Mouse (Mus musculus): ENCODE results near the gene Calm1.

The Calm1 gene

DNA sequence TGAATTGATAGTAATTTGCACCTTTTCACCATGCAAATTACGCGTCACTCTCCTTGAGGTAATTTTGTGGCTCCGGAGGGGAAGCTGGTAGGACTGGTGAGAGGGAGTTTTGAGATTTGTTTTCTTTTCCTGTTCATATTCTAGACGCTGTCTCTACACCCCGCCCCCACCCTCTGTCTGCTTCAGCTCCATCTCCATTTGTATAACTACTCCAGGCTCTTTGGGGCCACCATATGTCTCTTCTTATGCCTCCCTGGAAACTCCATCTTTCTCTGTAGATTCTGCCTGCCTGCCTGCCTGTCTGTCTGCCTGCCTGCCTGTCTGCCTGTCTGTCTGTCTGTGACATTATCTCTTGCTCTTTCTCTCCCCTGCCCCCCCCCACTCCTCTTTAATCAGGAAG is 26.8 kb downstream of the Calm1 start:
- DNase-seq, result no peak

DNA sequence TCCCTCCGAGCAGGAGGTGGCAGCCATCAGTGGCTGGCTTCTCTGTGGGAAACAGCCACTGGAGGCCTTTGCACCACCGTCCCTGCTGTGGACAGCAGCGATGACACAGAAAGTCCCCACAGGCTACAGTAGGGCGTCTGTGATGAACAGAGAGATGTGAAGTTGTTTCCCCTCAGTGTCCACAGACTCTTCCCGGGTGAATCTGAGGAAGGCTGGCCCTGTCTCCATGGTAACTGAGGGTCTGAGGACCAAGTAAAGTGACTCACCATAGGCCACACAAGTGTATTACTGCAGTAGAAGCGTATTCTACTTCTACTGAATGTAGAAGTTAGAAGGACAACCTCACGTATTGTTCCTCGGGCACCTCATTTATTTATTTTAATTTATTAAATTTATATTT is 27.4 kb downstream of the Calm1 start:
- no peak for DNase-seq

DNA sequence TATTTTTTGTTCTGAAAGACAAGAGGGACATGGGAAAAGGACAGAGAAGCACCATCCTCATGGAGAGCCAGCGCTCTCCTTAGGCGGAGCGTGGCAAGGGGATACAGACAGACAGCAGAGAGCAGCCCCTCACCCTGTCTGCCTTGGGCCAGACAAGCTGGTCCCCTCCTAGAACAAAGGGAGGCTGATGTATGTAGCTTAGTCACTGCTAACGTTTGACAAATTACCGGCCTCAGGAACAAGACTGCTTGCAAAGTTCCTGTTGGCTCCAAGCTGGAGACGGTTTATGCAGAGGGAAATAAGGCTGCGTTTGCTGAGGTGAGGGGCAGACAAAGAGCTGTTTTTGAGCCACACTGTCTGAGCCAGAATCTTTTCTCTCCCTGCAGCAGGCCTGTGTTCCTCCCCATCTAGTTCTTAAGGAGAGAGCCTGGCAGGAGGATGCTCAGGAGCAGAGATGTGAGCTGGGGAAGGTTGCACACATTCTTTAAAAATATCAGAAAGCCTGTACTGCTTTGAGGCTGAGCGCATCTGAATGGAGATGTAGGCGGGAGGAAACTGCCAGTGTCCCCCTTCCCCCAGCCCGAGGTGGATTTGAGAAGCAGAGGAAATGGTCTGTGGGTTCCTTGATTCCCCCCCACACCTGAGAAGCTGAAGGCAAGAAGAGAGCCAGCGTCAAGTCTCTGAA is 28.9 kb downstream of the Calm1 start:
- no peak for DNase-seq

DNA sequence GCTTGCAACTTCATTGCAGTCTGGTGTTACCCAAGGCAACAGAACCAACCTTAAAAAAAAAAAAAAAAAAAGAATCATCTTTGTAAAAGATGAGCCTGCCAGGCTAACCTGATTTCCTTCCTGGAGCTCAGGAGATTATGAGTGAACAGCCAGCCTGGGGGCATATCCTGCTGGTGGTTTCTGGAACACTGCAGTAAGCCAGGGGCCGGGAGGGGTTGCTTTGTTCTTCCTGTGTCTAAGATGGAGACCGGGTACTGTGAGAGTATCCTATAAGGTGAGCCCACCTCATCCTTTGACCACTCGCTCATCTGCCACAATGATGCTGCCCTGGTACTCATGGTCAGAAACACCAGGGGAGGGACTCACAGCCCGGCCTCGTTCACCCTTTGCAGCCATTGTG is 35.0 kb downstream of the Calm1 start:
- no peak for DNase-seq

DNA sequence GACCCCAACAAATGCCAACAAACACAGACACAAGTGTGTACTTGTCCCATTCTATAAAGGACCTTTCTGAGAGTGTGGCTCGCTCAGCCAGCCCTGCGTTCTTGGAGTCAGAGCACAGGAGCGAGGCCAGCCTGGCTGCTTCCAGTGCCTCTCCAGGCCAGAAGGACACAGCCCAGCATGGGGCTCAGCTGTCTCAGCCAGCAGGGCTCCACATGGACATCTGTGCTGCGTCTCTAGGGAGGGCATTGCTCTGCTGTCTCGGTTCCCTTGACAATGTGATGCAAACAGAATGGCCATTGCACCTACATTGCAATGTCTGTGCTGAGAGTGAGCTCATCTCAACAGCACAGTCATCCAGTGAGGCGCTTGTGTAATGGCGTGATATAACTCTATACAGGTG is 35.7 kb downstream of the Calm1 start:
- no peak for DNase-seq

DNA sequence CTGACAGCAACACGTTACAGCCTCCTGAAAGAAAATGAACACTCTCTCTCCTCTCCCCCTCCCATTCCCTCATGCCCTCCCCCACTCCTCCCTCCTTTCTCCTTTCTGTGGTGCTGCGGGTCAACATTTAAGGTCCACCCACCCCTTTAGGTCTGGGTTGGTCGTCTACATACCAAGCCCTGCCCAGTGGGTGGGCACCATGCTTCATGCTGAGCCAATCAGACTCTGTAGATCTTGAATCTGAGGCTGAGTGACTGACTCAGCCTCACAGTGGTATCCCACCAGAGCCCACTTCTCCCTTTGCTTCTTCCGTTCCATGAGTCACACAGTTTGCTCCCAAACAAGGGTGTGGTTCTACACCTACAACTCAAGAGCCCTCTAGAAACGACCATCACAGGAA is 36.2 kb downstream of the Calm1 start:
- no peak for DNase-seq

DNA sequence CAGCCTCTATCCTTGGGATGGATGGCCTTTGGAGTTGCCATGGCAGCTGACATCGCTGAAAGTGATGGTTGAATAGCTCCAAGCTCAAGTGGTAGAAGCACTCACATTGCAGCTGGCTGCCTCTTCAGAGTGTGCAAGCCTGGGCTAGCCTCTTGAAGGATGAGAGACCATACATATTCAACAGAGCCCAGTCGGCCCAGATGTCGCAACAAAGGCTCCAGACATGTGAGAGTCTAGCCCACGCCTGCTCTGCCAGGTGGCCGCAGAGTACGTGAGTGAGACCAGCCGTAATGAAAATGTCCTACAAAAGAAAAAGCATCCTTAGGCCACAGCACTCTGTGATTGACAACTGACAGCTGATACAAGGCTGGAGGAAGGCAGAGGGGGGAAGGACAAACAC is 40.2 kb downstream of the Calm1 start:
- DNase-seq, result no peak

DNA sequence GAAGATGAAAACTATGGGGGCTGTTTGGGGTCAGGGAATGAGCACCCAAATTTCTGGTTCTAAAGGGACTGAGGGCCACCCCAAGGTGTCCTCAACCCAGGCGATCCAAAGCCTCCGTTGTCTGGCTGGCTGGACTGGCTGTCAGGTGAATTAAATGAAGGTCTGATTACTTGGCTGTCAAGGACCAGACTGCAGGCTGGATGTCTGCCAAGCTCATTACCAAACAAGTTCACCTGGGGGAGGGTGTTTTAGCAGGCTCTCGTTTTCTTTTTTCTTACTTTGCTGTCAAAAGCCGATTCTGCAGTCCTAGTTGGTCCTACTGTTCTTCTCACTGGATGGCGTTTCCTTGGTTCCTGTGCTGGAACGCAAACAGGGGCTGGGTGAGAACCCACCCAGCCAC is 40.6 kb downstream of the Calm1 start:
- no peak for DNase-seq

DNA sequence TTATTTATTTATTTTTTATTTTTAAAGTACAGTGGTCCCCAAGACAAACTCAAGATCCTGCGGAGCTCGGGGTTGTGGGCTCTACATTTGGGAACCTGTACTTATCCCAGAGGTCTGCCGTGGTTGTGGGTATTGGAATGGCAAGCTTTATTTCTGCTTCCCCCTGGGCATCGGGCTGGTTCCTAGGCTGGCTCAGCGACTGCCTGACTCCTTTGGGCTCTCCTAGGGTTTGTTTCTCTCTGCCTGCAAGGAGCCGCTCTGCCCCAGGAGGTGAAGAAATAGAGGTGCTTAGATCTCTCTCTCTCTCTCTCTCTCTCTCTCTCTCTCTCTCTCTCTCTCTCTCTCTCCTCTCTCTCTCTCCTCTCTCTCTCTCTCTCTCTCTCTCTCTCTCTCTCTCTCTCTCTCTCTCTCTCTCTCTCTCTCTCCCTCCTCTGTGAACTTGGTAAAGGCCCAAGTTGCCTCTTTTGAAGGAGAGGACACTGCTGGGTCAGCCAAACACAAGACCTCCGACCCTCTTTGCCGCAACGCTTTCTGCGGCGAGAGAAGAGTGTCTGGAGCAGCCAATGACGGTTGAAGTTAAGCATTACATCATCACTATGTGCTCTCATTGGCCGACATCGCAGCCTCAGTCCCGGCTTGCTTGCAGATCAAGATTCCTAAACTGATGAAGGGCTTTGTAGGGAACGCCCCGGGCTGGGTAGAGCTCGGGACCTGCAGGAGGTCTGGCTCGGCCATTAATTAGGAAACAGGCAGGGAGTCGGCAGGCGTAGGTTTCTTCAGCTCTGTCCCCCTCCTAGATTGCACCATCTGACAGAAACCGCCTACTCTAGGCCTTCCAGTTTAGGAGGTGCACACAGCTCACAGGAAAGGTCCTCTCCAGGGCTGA is 42.9 kb downstream of the Calm1 start:
- peak; percentile 12 for DNase-seq

DNA sequence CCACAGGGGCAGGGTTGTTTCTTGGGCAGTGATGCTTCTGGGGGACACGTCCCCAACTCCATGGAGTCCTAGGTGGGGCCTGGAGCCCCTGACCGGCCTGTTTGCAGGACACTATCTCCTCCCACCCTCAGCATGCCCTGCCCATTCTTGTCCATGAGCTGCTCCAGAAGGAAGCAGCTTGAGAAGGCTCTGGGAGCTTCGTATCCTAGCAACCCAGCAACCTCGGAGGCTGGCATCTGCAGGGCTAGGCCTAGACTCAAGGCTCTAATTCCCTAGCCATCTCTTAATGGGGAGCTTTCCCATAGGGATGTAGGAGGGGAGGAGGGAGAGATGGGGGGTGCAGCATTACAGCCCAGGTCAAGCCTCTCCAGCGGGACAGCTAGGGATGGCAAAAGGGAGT is 45.3 kb downstream of the Calm1 start:
- DNase-seq, result no peak

DNA sequence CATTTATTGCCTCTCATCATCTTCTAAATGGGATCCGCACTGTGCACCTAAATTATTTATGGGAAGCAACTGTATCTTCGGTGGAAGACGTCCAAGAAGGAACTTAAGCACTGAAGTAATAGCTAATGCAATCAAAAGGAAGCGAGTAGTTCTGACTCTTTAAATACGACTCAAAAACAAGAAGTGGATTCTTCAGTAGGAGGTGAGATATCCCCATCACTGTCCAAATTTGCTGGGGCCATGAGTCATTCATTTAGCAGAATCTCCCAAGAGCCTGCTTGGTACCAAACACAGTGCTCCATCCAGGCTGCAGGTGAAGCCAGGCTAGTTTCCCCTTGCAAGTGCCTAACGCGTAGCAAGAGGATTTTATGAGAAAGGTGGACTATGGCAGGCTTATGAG is 49.9 kb downstream of the Calm1 start:
- DNase-seq, result no peak

DNA sequence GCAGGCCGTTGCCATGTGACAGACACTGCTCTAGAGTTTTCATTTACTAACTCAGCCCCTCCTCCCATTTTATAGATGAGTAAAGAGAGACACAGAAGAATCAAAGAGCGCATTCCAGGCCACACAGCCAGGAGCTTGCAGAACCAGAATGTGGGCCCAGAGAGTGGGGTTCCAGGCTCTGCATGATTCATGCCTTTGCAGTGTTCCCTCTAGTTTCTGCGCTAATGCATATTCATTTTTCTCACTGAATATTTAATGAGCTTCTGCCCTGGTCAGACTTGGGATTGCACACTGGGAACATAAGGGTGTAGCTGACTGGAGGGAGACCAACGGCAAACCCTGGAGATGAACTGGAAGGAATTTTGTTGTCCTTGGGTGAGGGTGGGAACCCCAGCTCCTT is 55.2 kb downstream of the Calm1 start:
- DNase-seq, result no peak

DNA sequence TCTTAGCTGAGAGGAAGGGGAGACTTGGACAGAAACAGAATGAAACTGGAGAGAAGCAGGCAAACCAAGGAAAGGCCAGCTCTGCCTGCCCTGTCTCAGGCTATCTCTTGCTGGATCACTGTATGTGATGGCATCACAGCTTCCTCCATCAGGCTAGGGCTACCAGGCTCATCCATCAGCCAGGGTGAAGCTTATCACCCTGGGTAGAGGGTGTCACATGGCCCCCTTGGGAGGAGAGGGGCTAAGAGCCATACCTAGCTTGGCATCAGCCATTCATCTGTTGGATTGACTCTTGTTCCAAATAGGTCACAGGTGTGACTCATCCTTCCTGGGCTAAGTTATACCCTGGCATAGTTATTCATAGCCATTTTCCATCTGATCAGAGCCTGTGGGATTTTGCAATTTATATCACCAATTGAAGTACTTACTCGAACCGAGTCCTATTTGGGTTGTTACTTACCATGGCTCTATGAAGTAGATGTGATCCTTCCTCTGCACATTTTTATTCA is 56.3 kb downstream of the Calm1 start:
- no peak for DNase-seq

DNA sequence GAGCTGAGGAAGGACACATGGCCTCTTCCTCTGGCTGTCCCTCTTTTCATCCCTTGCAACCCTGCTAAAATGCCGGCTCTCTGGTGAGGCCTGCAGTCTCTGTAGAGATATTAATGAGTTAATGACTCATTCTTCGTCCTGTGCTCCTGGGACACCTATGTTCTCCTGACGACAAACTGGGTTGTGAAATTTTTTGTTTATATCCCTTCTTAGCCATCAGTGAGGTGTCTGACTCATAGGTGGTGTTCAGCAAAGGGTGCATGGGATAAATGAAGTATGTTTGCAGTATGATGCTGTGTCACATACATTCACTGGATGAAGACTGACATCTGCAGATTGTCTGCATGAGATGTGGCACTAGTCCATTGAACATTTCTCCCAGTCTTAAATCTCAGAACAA is 58.5 kb downstream of the Calm1 start:
- DNase-seq, result no peak

All from kidney, adult 18-20 months (tissue).